Mouse (Mus musculus) MEL-GATA-1-ER (cell line): ENCODE measurements around the gene Hoxa4.

Experiments used
- DNase-seq: peaks from one replicate; pipeline ENCODE4 v3.0.0-alpha.2; 2012; ENCODE audit warnings: low read depth; ENCODE audit errors: extremely low read depth

Gene Hoxa4

DNA sequence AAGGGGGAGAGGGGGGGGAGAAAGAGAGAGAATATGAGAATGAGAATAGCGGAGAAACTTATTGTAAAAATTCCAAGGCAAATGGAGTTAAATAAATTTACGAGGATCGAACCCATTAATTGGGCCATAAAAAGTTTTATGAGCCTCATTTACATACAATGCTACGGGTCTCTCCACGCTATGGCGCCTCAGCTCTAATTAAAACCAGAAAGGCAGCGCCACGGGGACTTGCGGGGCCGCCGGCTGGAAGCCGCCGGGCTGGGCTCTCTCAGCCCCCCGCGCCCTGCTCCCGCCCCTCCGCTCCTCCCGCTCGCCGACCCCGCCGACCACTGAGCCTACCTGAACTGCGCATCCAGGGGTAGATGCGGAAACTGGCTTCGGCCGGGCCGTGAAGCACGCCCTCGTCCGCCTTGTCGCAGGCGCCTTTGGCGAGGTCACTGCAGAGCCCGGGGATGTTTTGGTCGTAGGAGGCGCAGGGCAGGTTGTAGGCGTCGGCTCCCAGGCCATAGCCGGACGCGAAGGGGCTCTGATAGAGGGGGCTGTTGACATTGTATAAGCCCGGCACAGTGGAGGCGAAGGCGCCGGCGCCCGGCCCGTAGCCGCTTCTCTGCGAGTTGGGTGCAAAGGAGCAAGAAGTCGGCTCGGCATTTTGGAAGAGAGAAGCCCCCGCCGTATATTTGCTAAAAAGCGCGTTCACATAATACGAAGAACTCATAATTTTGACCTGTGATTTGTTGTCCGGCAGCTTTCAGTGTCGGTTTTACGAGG is 25.3 kb upstream of the Hoxa4 start:
- DNase-seq, result no peak

- no peak for DNase-seq
Observed at GRCm38 (mm10) chr6:52215771-52216535, 24.4 kb upstream of the Hoxa4 start.

- DNase-seq, result no peak
Observed at GRCm38 (mm10) chr6:52215070-52215469, 23.5 kb upstream of the Hoxa4 start.

DNA sequence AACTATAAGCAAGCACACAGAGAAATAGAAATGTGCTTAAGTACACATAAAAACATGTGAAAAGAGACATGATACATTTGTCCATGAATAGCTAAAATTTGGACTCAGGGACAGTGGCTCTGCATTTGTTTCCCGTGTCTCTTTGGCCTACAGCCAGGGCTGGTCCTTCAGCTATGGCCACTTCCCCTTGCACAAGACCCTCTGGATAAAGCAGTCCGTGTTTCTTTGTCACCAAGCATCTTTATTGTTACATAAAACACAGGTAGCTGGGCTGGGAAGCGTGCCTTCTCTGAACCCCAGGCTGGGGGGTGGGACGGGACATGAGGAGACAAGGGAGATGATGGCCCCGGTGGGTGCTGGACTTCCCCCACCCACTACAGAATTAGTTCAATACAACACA is 22.7 kb upstream of the Hoxa4 start:
- DNase-seq, result no peak

DNA sequence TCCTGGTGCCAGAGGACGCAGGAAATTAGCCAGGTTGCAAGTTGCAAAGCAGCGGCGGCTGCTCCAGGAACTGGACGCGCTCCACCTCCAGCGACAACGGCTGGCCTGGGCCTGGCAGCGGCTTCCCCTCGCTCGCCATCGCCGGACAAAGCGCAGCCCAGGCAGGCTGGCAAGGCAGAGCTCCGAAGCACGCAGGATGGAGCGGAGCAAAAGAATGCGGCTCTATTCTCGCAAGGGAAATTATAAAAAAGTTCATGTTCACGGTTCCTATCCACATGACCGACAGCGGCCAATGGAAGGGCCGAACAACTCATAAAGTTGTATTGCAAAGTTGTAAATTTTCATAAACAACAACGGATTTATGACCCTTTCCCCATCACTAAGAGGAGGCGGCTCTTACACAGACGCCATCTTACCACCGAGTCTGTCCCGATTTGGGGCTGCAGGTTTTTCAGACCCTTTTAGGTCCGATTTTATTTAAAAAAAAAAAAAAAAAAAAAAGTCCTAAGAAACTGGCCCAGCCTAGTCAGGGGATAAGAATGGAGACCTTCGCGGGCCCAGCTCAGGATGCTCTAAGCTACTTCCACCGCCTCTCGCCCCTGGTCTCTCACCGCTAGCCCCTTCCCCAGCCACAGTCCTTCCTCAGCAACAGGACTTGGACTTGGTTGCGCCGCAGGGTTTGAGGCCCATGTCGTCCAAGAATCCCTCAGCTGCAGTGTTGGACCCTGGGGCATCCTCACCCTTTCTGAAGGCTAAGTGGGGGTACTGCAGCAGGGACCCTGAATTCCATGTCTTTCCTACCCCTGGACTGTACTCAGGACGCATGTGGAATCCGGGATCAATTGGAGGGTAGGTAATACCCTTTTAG is 21.8 kb upstream of the Hoxa4 start, which contains the start of the genes Hoxa3 and Gm28308:
Gene Hoxa3, minus strand, starts transcription at position 218 of the 868 bp plus-strand sequence.
Gene Gm28308, minus strand, starts transcription at position 221 of the 868 bp plus-strand sequence.
- no peak for DNase-seq

DNA sequence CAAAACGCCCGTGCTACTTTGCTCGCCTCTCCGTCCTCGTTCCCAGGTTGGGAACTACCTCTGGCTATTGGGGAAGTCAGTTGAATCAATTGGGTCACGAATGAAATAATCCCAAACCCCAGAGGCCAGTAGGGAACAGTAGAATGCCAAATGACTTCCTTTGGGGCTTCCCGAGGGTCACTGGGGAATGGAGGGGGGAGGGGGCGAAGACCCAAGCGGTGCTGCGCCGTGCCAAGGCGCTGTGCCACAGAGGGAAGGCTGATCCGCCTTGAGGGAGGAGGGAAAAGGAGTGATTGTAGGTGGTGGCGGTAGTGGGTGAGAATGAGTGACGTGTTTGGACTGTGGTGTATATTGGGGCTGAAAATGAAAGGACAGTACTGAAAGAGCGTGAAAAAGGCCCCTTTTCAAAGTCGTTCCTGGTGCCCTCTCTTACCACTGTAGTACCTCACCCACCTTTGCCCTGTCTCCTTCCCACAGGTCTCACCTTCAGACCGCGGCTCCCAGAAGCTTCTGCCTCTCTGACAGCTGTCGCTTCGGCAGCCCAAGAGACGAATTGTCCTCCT is 21.1 kb upstream of the Hoxa4 start:
- DNase-seq, result no peak

GRCm38 (mm10) chr6:52211961-52212360 is 20.4 kb upstream of the Hoxa4 start:
- DNase-seq, result no peak

- DNase-seq, result peak; percentile 43
Observed at GRCm38 (mm10) chr6:52211170-52211935, 19.8 kb upstream of the Hoxa4 start.

DNA sequence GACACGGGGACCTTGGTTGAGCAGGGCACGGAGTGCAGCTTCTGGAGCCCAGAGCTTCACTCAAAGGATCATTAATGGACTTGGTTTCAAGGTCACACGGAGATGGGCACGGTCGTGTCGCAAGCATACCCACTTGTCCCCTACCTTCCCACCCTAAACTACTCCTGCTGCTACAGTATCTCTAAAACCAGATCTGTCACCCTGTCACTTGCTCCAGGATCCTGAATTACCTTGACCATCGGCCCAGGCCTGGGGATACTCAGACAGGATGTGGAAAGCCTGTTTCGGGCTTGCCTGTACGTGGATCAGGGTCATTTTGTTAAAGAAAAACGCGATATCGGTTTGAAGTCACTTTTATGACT is 18.1 kb upstream of the Hoxa4 start:
- DNase-seq, result no peak

- DNase-seq, result no peak
Observed at GRCm38 (mm10) chr6:52208868-52209684, 17.5 kb upstream of the Hoxa4 start.

- no peak for DNase-seq
Observed at GRCm38 (mm10) chr6:52208072-52208867, 16.7 kb upstream of the Hoxa4 start, which contains the start of gene Hoxa6. Gene Hoxa6 (minus strand): TSS chr6:52208722.

GRCm38 (mm10) chr6:52207684-52207976 is 16.1 kb upstream of the Hoxa4 start:
- no peak for DNase-seq

- DNase-seq, result no peak
Observed at GRCm38 (mm10) chr6:52206882-52207683, 15.5 kb upstream of the Hoxa4 start.

DNA sequence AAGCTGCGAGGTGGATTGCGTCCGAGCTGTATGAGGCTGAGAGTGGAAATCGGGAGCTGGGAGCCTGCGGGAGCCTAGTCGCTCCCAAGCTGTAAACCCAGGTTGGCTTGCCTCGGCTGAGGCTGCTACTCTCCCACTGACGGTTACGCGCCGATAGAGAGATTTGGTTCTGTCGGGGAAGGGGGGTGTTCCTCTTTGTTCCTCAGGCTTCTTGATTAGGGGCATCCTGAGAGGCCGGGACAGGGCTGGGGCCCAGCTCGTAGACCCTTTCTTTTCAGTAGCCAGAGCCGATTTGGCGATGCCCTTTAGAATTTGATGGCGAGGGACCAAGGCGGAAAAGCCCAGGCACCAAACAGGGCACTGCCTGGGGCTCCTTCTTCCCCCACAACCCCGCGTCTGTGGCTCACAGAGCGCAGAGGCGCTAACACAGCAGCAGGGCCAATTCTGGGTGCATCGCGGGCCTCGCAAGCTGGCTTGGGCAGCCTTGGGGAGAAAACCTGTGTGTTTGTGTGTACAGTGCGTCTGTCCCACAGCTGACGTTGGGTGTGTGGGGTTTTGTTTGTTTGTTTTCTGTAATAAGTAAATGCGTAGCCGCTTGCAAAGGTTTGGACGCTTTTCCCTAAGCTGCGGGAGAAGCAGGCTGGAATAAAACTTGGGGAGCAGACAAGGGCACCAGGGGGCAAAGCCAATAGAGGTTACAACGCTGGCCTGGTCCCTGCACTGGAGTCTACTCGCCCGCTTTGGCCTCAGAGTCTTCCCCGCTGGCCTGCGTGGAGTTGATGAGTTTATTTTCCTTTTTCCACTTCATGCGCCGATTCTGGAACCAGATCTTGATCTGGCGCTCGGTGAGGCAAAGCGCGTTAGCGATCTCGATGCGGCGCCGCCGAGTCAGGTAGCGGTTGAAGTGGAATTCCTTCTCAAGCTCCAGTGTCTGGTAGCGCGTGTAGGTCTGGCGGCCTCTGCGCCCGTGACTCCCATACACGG is 14.4 kb upstream of the Hoxa4 start:
- no peak for DNase-seq

DNA sequence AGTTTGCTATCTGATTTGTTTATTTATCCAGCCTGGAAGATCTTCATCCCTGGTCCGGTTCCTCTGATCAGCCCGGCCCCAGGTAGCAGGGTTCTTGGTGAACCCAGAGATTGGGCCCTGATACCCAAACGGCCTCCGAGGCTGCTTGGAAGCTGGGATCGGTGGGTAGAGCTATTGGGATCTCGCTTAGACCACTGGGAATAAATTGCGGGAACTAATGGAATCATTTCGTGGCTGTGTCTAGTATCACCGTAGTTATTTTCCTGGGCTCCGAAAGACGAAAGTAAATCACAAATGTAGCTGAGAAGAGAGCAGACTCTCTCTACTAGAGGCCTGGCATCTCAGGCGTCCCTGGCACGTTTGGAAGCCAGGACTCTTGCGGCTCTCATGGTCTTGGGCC is 13.7 kb upstream of the Hoxa4 start:
- no peak for DNase-seq

- no peak for DNase-seq
Observed at GRCm38 (mm10) chr6:52204050-52204752, 12.6 kb upstream of the Hoxa4 start, which contains the start of gene Hoxa5. Gene Hoxa5 (minus strand): TSS chr6:52204587.
